Mouse (Mus musculus) granulocyte monocyte progenitor cell, adult 5-6 weeks (primary cell): Measurements from ENCODE around the gene Sgta. TPM values are rescaled to one million over a fixed set of nuclear protein-coding genes. Genes with fewer than 3 reads are reported as not detected.
A peak's percentile ranks its signal among the peaks of the same experiment; 100 is the strongest.
"Not testable (repeated sequence)": the region's sequence is repeated elsewhere in the genome, so short reads cannot be mapped to it uniquely, and the experiment has no call there.

Experiments used
- ATAC-seq: replicated peaks from 2 replicates; pipeline ENCODE4 v1.8.0; 2016; ENCODE audit warnings: mild to moderate bottlenecking, moderate TSS enrichment, inconsistent platforms; ENCODE audit not compliant: poor library complexity, severe bottlenecking
- total RNA-seq, 2 experiments: library from RNA; stranded (forward) in 1 of 2; stranded (reverse) in 1 of 2; fragments of 200-712, 200-1000 nt in 1 of 2; fragments of >200 nt in 1 of 2; fragmentation: Nextera tagmentation in 1 of 2; gene quantifications; 2 replicates each; pipeline ENCODE4 v1.2.3; 2014 to 2017

Sgta gene
- total RNA-seq, 2 experiments from 2014 or later, result 33.8 to 41.7 TPM

DNA sequence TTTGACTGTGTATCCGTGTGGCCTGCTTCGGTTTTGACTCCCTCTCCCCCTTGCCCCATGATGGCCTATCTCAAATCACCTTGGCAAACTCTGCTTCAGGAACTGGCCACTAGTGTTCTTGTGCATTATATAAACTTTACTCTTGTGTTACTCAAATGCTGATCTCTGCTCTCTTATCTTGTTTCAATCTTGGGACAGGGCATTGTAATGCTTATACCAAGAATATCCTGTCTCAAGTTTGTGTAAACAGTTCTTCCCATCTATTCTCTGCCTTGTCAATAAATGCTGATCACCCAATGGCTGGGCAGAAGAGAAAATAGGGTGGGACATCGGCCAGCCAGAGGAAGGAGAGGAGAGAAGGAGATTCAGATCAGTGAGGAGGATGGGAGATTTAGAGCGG, 2.7 kb upstream of the Sgta start:
- ATAC-seq, result no peak

DNA sequence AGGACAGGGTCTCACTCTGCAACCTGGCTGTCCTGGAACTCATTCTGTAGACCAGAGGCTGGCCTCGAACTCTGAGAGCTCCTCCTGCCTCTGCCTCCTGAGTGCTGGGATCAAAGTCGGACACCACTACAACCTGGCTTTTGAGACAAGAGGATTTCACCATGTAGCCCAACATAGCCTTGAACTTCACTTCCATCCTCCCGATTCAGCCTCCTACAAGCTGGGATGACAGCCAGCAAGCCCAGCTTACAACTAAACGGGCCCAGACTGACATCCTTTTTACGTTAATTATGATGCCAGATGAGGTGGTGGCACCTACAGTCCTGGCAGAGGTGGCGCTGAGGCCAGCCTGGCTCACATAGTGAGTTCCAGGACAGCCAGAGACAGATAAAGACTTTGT, 1.1 kb downstream of the Sgta start:
- ATAC-seq, result no peak

GRCm38 (mm10) chr10:81057406-81058130, 2.4 kb downstream of the Sgta start:
- ATAC-seq, result no peak

DNA sequence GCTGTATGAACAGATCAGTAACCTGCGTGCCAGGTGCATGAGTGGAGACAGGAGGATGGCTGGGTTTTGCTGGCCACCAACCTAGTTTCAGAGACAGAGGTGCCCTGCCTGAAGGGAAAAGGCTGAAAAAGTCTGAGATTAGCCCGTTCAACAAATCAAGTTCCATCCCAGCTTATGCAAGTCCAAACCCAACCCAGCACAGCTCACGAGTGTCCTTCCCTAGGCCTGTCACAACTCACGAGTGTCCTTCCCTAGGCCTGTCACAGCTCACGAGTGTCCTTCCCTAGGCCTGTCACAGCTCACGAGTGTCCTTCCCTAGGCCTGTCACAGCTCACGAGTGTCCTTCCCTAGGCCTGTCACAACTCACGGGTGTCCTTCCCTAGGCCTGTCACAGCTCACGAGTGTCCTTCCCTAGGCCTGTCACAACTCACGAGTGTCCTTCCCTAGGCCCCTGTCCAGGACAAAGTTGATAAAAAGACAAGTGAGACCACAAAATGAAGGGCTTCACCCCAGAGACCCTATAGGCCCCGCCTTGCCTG, 4.1 kb downstream of the Sgta start:
- not testable (repeated sequence) for ATAC-seq

DNA sequence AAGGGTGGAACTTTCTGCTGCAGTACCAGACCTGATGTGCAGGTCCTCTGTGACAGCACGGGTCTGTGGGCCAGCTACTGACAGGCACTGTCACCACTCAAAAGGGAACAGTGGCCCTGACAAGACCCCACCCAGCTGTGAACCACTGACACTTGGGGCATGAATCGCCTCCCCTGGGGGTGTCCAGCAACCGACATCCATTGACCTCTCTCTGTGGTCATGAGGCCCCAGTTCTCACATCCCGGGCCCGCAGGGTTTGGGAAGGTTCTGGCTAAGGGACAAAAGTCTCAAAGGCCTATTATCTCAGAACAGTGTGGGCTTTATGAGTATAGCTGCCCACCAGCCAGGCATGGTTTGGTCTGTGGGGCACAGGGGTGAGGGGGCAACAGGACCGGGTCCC, 4.8 kb downstream of the Sgta start:
- no peak for ATAC-seq

DNA sequence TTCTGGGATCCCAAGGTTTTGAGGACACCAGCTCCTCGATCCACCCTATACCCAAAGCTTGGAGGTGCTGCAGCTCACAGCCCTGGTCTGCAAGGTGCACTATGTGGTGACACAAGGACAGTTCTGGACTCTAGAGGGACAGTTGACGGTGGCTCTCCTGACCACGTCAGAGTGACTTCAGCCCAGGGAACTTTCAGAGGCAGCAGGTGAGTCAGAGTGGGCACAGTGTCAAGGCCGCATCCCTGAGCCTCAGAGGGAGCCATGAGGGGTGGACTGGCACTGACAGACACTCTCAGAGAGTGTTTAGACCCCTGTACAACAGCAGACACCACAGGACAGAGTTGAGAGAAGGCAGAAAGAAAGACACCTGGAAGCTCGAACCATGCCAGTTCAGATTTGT, 7.4 kb downstream of the Sgta start:
- no peak for ATAC-seq

DNA sequence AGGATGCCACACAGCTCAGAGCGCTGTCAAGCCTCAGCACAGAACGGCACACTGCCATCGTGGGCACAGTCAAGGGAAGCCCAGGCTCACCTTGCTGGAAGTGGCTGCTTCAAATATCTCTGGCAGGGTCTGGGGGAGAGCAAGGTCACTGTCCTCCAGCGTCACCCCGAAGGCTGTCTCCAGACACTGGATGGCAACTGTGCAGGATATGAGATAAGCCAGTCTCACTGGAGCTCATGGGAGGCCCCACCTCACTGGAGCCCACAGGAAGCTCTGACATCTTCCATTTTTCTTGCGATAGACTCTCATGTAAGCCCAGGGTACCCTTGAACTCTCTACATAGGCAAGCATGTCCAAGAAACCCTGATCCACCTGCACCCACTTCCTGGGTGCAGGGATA, 8.8 kb downstream of the Sgta start:
- ATAC-seq, result no peak

DNA sequence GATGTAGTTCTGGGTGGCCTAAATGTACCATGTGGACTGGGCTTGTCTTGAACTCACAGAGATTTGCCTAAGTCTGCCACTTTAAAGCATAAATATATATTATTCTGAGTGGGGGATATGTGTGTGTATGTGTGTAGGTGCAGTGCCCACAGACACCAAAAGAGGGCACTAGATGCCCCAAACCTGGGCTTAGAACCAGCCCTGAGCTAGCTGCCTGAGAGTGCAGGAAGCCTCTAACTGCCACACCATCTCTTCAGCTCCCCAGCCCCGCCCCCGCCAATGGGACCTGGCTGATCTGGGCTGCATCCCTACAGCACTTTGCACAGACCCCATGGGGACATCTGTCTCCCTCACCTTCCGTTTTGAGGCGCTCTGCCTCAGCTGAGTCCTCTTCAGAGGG, 9.3 kb downstream of the Sgta start:
- peak; percentile 57; the same call in 1 of the 2 replicates for ATAC-seq

GRCm38 (mm10) chr10:81045246-81045645, 14.7 kb downstream of the Sgta start:
- not testable (repeated sequence) for ATAC-seq

- peak; percentile 56 for ATAC-seq
These were observed 18.4 kb downstream of the Sgta start for GRCm38 (mm10) chr10:81041458-81042175.

DNA sequence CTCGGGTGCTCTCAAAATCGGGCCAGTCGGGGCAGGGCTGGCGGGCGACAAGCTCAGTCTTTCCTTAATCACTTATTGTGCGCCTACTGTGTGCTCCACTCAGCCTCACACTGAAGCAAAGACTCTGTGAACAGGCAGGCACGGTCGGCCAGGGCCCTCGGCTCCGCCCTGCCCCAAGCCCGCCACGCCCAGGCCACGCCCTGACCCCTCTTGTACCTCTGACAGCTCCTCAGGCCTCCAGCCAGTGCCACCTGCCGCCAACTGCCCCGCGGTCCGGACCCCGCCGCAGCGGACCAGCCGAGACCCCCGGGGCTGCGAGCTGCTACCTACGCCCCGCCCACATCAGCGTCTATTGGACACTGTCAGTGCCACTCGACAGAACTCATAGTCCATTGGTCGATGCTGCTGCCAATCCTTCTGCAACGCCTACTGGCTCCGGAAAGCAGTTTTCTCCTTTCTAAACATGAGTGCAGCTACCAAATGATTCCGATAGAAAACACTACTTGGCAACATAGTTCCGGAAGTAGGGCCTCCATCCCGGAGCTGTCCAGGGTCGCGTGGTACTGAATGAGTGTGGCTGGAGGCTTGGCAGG, 22.9 kb downstream of the Sgta start, which contains the start of gene Slc39a3:
TSS of gene Slc39a3 (minus strand) at position 439 of the 593 bp plus-strand sequence.
- ATAC-seq, result peak; percentile 96

- ATAC-seq, result no peak
These were observed 23.7 kb downstream of the Sgta start for GRCm38 (mm10) chr10:81036251-81036650.

DNA sequence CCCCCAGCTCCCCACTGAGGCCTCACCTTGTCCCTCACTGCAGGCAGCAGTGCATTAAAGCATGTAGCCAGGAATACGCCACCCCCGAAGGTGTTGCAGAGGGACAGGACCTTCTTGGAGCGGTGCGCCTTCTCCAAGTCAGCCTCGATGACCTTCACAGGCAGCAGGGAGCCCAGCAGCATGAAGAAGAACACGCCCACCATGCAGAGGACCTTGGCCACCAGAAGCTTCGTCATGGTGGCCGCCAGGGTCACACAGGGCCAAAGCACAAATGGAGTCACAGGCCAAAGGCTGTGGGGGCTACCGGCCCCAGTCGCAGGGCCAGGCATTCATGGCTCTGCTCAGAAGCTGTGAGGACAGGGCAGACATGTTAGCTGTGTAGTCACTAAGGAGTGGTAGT, 26.4 kb downstream of the Sgta start:
- ATAC-seq, result no peak

DNA sequence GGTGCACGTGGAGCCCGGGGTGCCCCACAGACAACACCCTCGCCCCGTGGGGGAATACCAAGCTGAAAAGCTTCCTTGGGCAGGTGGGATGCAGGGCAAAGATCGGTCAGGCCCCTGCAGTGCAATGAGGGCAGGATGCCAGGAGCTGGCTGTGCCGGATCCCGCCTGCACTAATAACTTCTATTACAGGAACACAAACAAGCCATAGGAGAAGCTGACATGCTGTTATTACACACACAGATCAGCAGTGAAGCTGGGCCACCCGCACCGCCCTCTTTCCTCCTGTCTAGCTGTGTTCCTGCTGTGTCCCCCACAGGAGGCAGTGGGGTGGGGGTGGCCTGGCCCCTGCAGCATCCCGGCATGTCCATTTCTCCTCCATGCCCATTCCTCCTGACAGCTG, 30.9 kb downstream of the Sgta start:
- ATAC-seq, result no peak

GRCm38 (mm10) chr10:81028219-81028618, 31.8 kb downstream of the Sgta start:
- ATAC-seq, result no peak

- no peak for ATAC-seq
These were observed 32.6 kb downstream of the Sgta start for GRCm38 (mm10) chr10:81027331-81027730.

GRCm38 (mm10) chr10:81026857-81027256, 33.1 kb downstream of the Sgta start:
- ATAC-seq, result no peak

- no peak for ATAC-seq
These were observed 34.2 kb downstream of the Sgta start, which contains the start of gene Diras1 for GRCm38 (mm10) chr10:81025639-81026275. Gene Diras1 (minus strand): TSS chr10:81025662.

GRCm38 (mm10) chr10:81025047-81025621, 34.8 kb downstream of the Sgta start:
- peak; percentile 55 for ATAC-seq

DNA sequence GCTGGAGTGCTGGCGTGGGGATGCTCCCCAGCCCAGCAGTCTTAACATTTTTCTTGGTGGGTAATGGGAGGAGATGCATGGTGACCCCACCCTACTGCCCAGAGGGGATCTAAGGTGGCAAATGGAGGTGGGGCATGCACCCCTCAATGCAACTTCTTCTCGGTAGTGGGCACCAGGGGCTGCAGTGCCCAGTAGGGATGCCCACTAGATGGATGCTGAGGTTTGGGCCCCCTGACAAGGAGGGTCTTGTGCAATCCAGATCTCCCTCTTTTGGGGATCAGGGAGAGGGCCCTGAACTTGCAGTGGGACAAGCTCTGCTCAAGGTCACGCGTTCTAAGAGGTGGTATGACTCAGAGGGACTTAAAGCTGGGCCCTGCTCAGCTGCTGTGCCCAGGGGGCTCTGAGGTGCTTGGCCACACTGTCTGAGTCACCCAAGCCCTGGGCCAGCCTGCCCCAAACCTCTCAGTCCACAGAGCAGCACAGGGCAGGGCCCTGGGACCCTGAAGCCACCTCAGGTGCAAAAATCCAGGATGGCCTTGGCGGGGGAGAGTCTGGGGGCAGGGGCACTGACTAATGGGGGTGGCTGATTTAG, 35.5 kb downstream of the Sgta start:
- no peak for ATAC-seq
